Comparison of ENCODE assay signal across 2 mouse cellular contexts in genomic region chr8:95335706-95336105, GRCm38 (mm10).
TF ChIP-seq lines count a peak whose summit lies in the region.

No protein-coding gene starts in this region.

TF ChIP-seq in MEL, 35 proteins besides CTCF, POLR2A, EP300 and RAD21 (continued from another document):
- TF ChIP-seq MAZ (IDR thresholded peaks at IDR 0.05; ENCODE audit: low read depth, low read length): no peak
- no peak for TF ChIP-seq ZNF384 (IDR thresholded peaks at IDR 0.05; ENCODE audit: low read depth, low read length)
- no peak for TF ChIP-seq MYC (IDR thresholded peaks at IDR 0.05; ENCODE audit: low read depth, low read length)
- TF ChIP-seq RCOR1 (IDR thresholded peaks at IDR 0.05; ENCODE audit: low read depth, low read length): no peak
- TF ChIP-seq TBP (IDR thresholded peaks at IDR 0.05; ENCODE audit: low read depth, low read length): no peak
- no peak for TF ChIP-seq HCFC1 (IDR thresholded peaks at IDR 0.05; ENCODE audit: low read depth, low read length)
- TF ChIP-seq E2F4 (IDR thresholded peaks at IDR 0.05; ENCODE audit: borderline replicate concordance, low read depth, low read length): no peak
- peak; percentile 14; the same call in 1 of the 2 replicates for TF ChIP-seq ELF1 (IDR thresholded peaks at IDR 0.05; ENCODE audit: low read depth, low read length)
- peak; percentile 38; the same call in 1 of the 2 replicates for TF ChIP-seq USF1 (IDR thresholded peaks at IDR 0.05; ENCODE audit: low read depth, low read length)
- TF ChIP-seq MAFK (IDR thresholded peaks at IDR 0.05; ENCODE audit: borderline replicate concordance, low read depth, low read length): no peak
- TF ChIP-seq KAT2A (conservative IDR thresholded peaks at IDR 0.05; ENCODE audit: low read depth, low read length): no peak
- TF ChIP-seq NELFE (IDR thresholded peaks at IDR 0.05; ENCODE audit: low read depth, low read length): no peak
- peak; percentile 37; the same call in 1 of the 2 replicates for TF ChIP-seq ETS1 (IDR thresholded peaks at IDR 0.05; ENCODE audit: low read depth, low read length)
- no peak for TF ChIP-seq UBTF (IDR thresholded peaks at IDR 0.05; ENCODE audit: borderline replicate concordance, insufficient read depth, low read depth, low read length)
- TF ChIP-seq BHLHE40 (IDR thresholded peaks at IDR 0.05; ENCODE audit: borderline replicate concordance, low read depth, low read length): no peak
- TF ChIP-seq GATA1 (IDR thresholded peaks at IDR 0.05; ENCODE audit: low read depth, low read length): no peak
- TF ChIP-seq CHD1 (IDR thresholded peaks at IDR 0.05; ENCODE audit: low read depth, low read length): no peak
- no peak for TF ChIP-seq POLR2AphosphoS2 (IDR thresholded peaks at IDR 0.05; ENCODE audit: low read length)
- TF ChIP-seq ZC3H11A (IDR thresholded peaks at IDR 0.05; ENCODE audit: low read depth, low read length): no peak
- TF ChIP-seq ZKSCAN1 (IDR thresholded peaks at IDR 0.05; ENCODE audit: low read depth, low read length): no peak
- TF ChIP-seq ZMIZ1 (IDR thresholded peaks at IDR 0.05; ENCODE audit: low read depth, low read length): no peak
- no peak for TF ChIP-seq TAL1 (IDR thresholded peaks at IDR 0.05; ENCODE audit: low read length)

TF ChIP-seq in myocyte, 11 proteins besides CTCF, POLR2A, EP300 and RAD21 (continued from another document):
- TF ChIP-seq SRF (IDR thresholded peaks at IDR 0.05; ENCODE audit: control insufficient read depth, insufficient read length, low read depth): no peak
- TF ChIP-seq POLR2AphosphoS2 (IDR thresholded peaks at IDR 0.05; ENCODE audit: insufficient read length, low read depth): no peak
- no peak for TF ChIP-seq MYOG (IDR thresholded peaks at IDR 0.05; ENCODE audit: control insufficient read depth in 1 of 3, insufficient read depth in 1 of 3, insufficient read length in 2 of 3, low read depth in 2 of 3)
- no peak for TF ChIP-seq MYOD1 (IDR thresholded peaks at IDR 0.05; ENCODE audit: control insufficient read depth in 1 of 3, insufficient read length in 2 of 3, low read depth in 2 of 3)
- no peak for TF ChIP-seq CEBPB (IDR thresholded peaks at IDR 0.05; ENCODE audit: insufficient read depth, poor library complexity, severe bottlenecking)
- TF ChIP-seq MAX (IDR thresholded peaks at IDR 0.05; ENCODE audit: low read depth): no peak
- TF ChIP-seq REST (IDR thresholded peaks at IDR 0.05; ENCODE audit: insufficient read depth, insufficient read length): no peak
- TF ChIP-seq E2F4 (IDR thresholded peaks at IDR 0.05; ENCODE audit: insufficient read depth): no peak
- TF ChIP-seq TCF12 (IDR thresholded peaks at IDR 0.05; ENCODE audit: insufficient read depth, poor library complexity, severe bottlenecking): no peak
